Mouse (Mus musculus): ENCODE measurements around the gene Ankrd65.

- TF ChIP-seq CTCF (IDR thresholded peaks at IDR 0.05; ENCODE audit: extremely low read depth, insufficient read depth, insufficient read length, insufficient replicate concordance) (no peak), POLR2A (IDR thresholded peaks at IDR 0.05; ENCODE audit: low read depth, low read length) (no peak)
Observed at GRCm38 (mm10) chr4:155817533-155817932, 27.3 kb downstream of the Ankrd65 start.
